Mouse (Mus musculus): ENCODE results near the gene Nck2. TPM values are rescaled to one million over a fixed set of nuclear protein-coding genes. Genes with fewer than 3 reads are reported as not detected.

Gene Nck2
- polyA plus RNA-seq, 1 experiment from 2014 or later: 28.8 TPM

DNA sequence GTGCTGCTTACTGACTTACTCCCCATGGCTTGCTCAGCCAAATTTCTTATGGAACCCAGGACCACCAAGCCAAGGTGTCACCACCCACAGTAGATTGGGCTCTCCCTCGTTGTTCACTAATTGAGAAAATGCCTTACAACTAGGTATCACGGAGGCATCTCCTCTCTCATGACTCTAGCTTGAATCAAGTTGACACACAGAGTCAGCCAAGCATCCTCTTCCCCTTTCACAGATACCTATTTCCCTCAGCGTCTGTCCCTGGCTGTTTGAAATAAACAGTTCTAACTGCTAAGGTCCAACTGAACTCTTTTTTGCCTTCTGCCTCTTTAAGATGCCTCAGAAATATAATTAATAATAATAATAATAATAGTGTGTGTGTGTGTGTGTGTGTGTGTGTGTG, 148.7 kb downstream of the Nck2 start:
- no peaks in the 10 kb centered on the region for H3K36me3 ChIP-seq (ENCODE audit: control insufficient read depth, insufficient read depth, low read length)
- no peak overlapping the region for H3K4me2 ChIP-seq (ENCODE audit: low read length)
- no peaks in the 10 kb centered on the region for H3K27me3 ChIP-seq (ENCODE audit: control insufficient read depth, insufficient read depth, low read length)
- peaks cover 0 to 6% of the 10 kb centered on the region in 2 experiments; a peak in 2 of 4 replicates for H3K4me1 ChIP-seq (ENCODE audit: control insufficient read depth in 2 of 2, insufficient read depth in 2 of 2, low read length in 2 of 2)
- no peak overlapping the region for H3K4me3 ChIP-seq (ENCODE audit: control insufficient read depth in 1 of 2, insufficient read depth in 1 of 2, low read depth in 1 of 2, low read length in 2 of 2)
- H3K9me3 ChIP-seq (ENCODE audit: control insufficient read depth, low read length): no peaks in the 10 kb centered on the region
- WGBS: 70% methylated on average over 3 of the region's 3 CpGs
- H3K9ac ChIP-seq (ENCODE audit: low read length): no peak overlapping the region
- H3K27ac ChIP-seq (replicated peaks in 1 of 2; ENCODE audit: control insufficient read depth in 1 of 2, insufficient read depth in 1 of 2, low read depth in 2 of 2, low read length in 2 of 2): no peak overlapping the region
- ATAC-seq (ENCODE audit: insufficient number of reproducible peaks, insufficient read depth, low FRiP score, low read depth): no peak

DNA sequence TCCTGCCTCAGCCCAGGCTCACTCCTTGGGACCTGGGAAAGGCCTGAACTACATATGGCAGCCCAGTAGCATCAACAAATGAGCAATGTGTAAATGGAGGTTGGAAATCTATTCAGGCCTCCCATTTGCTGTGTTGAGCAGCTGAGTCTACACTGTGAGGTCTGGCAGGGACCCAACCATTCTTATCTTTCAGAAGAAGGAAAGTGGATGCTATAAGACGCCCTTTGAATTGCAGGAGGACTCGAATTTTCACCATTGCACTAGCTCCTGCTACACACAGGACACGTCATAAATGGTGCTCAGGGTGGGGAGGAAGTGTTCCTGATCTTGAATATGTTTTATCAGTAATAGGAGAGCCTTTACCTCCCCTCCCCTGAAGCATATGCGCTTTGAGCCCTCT, 150.4 kb downstream of the Nck2 start:
- no peak overlapping the region for H3K27ac ChIP-seq (replicated peaks in 1 of 2; ENCODE audit: control insufficient read depth in 1 of 2, insufficient read depth in 1 of 2, low read depth in 2 of 2, low read length in 2 of 2)
- no peaks in the 10 kb centered on the region for H3K36me3 ChIP-seq (ENCODE audit: control insufficient read depth, insufficient read depth, low read length)
- no peak for ATAC-seq (ENCODE audit: insufficient number of reproducible peaks, insufficient read depth, low FRiP score, low read depth)

DNA sequence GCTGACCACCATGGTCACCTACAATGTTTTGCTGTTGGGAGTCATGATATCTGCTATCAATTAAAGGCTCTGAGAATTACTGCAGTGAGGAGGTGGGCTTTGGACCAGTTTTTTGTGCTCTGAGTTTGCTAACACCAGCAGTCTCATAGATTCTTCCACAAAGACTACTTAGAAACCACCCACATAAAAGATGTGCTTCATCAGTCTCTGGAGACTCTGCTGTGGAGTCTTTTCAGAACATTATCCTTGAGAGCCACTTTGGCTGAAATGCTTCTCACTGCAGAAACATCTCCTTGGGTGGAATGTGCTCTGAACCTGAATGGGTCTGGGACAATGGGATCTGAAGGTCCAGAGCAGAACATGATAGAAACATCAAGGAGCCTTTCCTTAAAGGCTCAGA, 153.4 kb downstream of the Nck2 start:
- H3K36me3 ChIP-seq (ENCODE audit: control insufficient read depth, insufficient read depth, low read length): no peaks in the 10 kb centered on the region
- no peak overlapping the region for H3K27ac ChIP-seq (replicated peaks in 1 of 2; ENCODE audit: control insufficient read depth in 1 of 2, insufficient read depth in 1 of 2, low read depth in 2 of 2, low read length in 2 of 2)
- no peak overlapping the region for H3K4me2 ChIP-seq (ENCODE audit: low read length)
- no peak overlapping the region for H3K4me3 ChIP-seq (ENCODE audit: control insufficient read depth in 1 of 2, insufficient read depth in 1 of 2, low read depth in 1 of 2, low read length in 2 of 2)
- H3K9me3 ChIP-seq (ENCODE audit: control insufficient read depth, low read length): 0 out of 2 replicates have a peak, but pooled peaks cover 5% of the 10 kb centered on the region
- no peaks in the 10 kb centered on the region for H3K27me3 ChIP-seq (ENCODE audit: control insufficient read depth, insufficient read depth, low read length)
- peaks cover 0 to 6% of the 10 kb centered on the region in 2 experiments; a peak in 2 of 4 replicates for H3K4me1 ChIP-seq (ENCODE audit: control insufficient read depth in 2 of 2, insufficient read depth in 2 of 2, low read length in 2 of 2)
- no peak for ATAC-seq (ENCODE audit: insufficient number of reproducible peaks, insufficient read depth, low FRiP score, low read depth)
- H3K9ac ChIP-seq (ENCODE audit: low read length): no peak overlapping the region

More for the DNA sequence above, 150.4 kb downstream of the Nck2 start:
- no peak overlapping the region for H3K4me3 ChIP-seq (ENCODE audit: control insufficient read depth in 1 of 2, insufficient read depth in 1 of 2, low read depth in 1 of 2, low read length in 2 of 2)
- H3K4me2 ChIP-seq (ENCODE audit: low read length): no peak overlapping the region
- no peaks in the 10 kb centered on the region for H3K9me3 ChIP-seq (ENCODE audit: control insufficient read depth, low read length)
- WGBS: 38% methylated on average over 4 of the region's 4 CpGs
- peaks cover 0 to 6% of the 10 kb centered on the region in 2 experiments; a peak in 2 of 4 replicates for H3K4me1 ChIP-seq (ENCODE audit: control insufficient read depth in 2 of 2, insufficient read depth in 2 of 2, low read length in 2 of 2)
- H3K27me3 ChIP-seq (ENCODE audit: control insufficient read depth, insufficient read depth, low read length): no peaks in the 10 kb centered on the region
- no peak overlapping the region for H3K9ac ChIP-seq (ENCODE audit: low read length)

DNA sequence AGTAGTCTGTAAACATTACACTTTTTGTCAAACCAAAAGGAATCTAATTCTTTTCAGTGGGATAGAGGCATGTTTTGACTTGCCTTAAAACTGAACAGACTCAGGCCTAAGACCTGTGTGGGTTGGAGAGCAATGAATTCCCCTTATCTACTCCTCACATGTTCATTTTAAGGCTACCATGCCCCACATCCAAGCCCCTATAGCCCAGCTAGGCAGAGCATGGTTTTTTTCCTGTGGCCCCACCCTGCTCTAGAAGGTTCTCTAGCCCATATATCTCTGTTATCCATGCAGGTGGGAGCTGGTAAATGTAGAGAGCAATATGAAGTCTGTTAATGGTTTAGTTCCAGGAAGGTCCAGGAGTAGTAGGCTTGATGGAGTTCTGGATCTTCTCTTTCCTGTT, 155.1 kb downstream of the Nck2 start:
- ATAC-seq (ENCODE audit: insufficient number of reproducible peaks, insufficient read depth, low FRiP score, low read depth): no peak
- Histone ChIP-seq H3K9me3 (ENCODE audit: control insufficient read depth, low read length) (0 out of 2 replicates have a peak, but pooled peaks cover 5% of the 10 kb centered on the region), H3K4me1 (ENCODE audit: control insufficient read depth in 2 of 2, insufficient read depth in 2 of 2, low read length in 2 of 2) (peaks cover 0 to 5% of the 10 kb centered on the region in 2 experiments; a peak in 2 of 4 replicates), H3K4me3 (ENCODE audit: control insufficient read depth in 1 of 2, insufficient read depth in 1 of 2, low read depth in 1 of 2, low read length in 2 of 2) (no peak overlapping the region), H3K9ac (ENCODE audit: low read length) (no peak overlapping the region), H3K27me3 (ENCODE audit: control insufficient read depth, insufficient read depth, low read length) (no peaks in the 10 kb centered on the region), H3K36me3 (ENCODE audit: control insufficient read depth, insufficient read depth, low read length) (no peaks in the 10 kb centered on the region), H3K27ac (replicated peaks in 1 of 2; ENCODE audit: control insufficient read depth in 1 of 2, insufficient read depth in 1 of 2, low read depth in 2 of 2, low read length in 2 of 2) (no peak overlapping the region), H3K4me2 (ENCODE audit: low read length) (no peak overlapping the region)

DNA sequence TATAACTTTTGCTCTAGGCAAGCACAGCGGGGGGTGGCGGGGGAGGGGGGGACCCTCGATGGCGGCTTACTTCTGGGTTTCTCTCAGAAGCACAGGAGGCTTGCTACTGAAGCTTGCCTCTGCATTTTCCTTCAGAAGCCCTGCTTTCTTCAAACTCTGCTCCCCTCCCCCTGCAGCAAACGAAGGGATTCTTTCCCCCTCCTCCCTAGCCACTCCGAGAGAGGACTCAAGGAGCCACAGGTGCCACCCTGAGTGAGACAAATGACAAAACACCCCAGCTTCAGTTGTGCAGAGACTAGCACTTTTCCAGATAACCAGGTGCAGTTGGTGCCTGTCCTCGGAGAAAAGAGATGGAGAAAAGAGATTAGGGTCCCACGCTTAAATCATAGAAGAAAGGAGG, 156.7 kb downstream of the Nck2 start:
- no peak overlapping the region for H3K4me3 ChIP-seq (ENCODE audit: control insufficient read depth in 1 of 2, insufficient read depth in 1 of 2, low read depth in 1 of 2, low read length in 2 of 2)
- ATAC-seq (ENCODE audit: insufficient number of reproducible peaks, insufficient read depth, low FRiP score, low read depth): no peak
- H3K9me3 ChIP-seq (ENCODE audit: control insufficient read depth, low read length): 0 out of 2 replicates have a peak, but pooled peaks cover 5% of the 10 kb centered on the region
- H3K27me3 ChIP-seq (ENCODE audit: control insufficient read depth, insufficient read depth, low read length): no peaks in the 10 kb centered on the region
- H3K27ac ChIP-seq (replicated peaks in 1 of 2; ENCODE audit: control insufficient read depth in 1 of 2, insufficient read depth in 1 of 2, low read depth in 2 of 2, low read length in 2 of 2): no peak overlapping the region
- no peaks in the 10 kb centered on the region; a peak in 1 of 4 replicates for H3K4me1 ChIP-seq (ENCODE audit: control insufficient read depth in 2 of 2, insufficient read depth in 2 of 2, low read length in 2 of 2)
- H3K9ac ChIP-seq (ENCODE audit: low read length): no peak overlapping the region
- H3K4me2 ChIP-seq (ENCODE audit: low read length): no peak overlapping the region
- no peaks in the 10 kb centered on the region for H3K36me3 ChIP-seq (ENCODE audit: control insufficient read depth, insufficient read depth, low read length)
- WGBS: 41% methylated on average over 8 of the region's 8 CpGs

DNA sequence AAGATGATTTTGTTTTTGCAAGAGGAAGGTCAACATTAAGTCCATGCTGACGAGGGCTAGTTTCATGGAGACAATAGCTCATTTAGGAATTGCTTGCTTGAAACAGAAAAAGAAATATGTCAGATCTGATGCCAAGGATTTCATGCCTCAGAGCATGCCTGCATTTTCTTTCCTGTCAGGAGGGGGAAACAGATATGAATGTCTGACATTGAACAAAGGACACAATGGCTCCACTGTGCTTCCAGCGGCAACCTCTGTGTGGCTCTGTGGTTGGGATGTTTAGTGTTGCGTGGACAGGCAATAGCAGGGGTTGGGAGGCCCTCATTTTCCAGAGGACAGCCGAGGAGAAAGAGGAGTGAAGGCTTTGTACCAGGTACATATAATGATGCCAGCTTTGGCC, 171.6 kb downstream of the Nck2 start:
- H3K27ac ChIP-seq (replicated peaks in 1 of 2; ENCODE audit: control insufficient read depth in 1 of 2, insufficient read depth in 1 of 2, low read depth in 2 of 2, low read length in 2 of 2): peak overlapping the region; percentile 10 to 39; a peak in 2 of 4 replicates

More for the DNA sequence above, 171.6 kb downstream of the Nck2 start:
- H3K4me3 ChIP-seq (ENCODE audit: control insufficient read depth in 1 of 2, insufficient read depth in 1 of 2, low read depth in 1 of 2, low read length in 2 of 2): no peak overlapping the region
- H3K9me3 ChIP-seq (ENCODE audit: control insufficient read depth, low read length): peaks cover 6% of the 10 kb centered on the region; the same call in 1 of the 2 replicates
- WGBS: 48% methylated on average over 4 of the region's 4 CpGs
- no peaks in the 10 kb centered on the region for H3K27me3 ChIP-seq (ENCODE audit: control insufficient read depth, insufficient read depth, low read length)
- H3K4me2 ChIP-seq (ENCODE audit: low read length): no peak overlapping the region
- no peak for ATAC-seq (ENCODE audit: insufficient number of reproducible peaks, insufficient read depth, low FRiP score, low read depth)
- peaks cover 2 to 3% of the 10 kb centered on the region in 2 experiments; a peak in 1 of 4 replicates for H3K4me1 ChIP-seq (ENCODE audit: control insufficient read depth in 2 of 2, insufficient read depth in 2 of 2, low read length in 2 of 2)
- H3K9ac ChIP-seq (ENCODE audit: low read length): no peak overlapping the region
- H3K36me3 ChIP-seq (ENCODE audit: control insufficient read depth, insufficient read depth, low read length): no peaks in the 10 kb centered on the region

Other genes starting within 250 kb of the Nck2 start
- 358 and 365 TPM in 2 replicates for gene Fhl2, start 247.6 kb upstream of the Nck2 start, polyA plus RNA-seq (2014; fragmentation: Nextera tagmentation; extraction: Ambion mirVana)